ENCODE assay signal across 8 mouse cellular contexts in the genomic region with DNA sequence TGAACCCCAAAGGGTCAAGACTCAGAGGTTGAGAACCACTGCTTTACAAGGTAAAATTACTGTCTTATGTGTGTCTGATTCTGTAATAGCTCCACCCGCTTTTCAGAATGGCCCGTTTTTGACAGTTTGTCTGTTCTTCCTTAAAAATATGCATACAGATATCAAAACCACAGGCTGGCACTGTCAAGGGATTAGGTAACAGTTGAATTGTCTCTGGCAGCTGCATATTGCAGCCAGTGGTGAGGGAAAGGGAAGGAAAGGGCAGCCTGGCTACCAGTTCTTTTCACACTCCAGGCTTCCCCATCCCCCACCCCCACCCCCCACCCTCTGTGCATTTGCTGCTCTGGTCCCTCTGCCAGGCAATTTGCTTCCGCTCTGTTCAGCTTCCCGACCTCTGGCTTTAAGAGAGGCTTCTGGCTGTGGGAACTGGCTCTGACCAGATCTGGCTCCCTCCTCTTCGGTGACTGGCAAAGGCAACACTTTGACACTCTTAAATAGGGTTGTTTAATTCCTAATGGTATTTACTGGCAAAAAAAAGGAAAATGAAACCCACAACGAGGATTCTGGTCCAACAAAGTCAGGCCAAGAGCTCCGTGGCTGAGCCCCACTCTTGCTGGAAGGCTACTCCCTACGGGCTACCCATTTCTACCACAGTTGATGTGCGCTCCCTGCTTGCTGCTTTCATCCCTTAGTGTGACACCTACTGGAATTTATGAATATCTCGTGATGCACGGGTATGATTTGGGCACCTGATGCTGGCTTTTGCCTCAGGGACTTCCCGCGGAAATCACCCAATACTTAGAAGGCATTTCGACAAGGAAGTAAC. TPM values are rescaled to one million over a fixed set of nuclear protein-coding genes. Genes with fewer than 3 reads are reported as not detected.
A peak's percentile ranks its signal among the peaks of the same experiment; 100 is the strongest.
DNase-seq lines count a peak whose midpoint lies in the region; ATAC-seq and TF ChIP-seq lines count a peak whose summit lies in the region.

No protein-coding gene starts in this region.

- H3K36me3 ChIP-seq in heart, adult 2 months (ENCODE audit: control insufficient read depth, insufficient read depth, low read length): no peaks in the 10 kb centered on the region
- H3K36me3 ChIP-seq in kidney, adult 2 months (ENCODE audit: control insufficient read depth, insufficient read depth, low read length): no peaks in the 10 kb centered on the region
- no peaks in the 10 kb centered on the region for H3K36me3 ChIP-seq in liver, adult 2 months (ENCODE audit: control insufficient read depth, insufficient read depth, low read length)
- H3K36me3 ChIP-seq in midbrain, postnatal 0 days (ENCODE audit: insufficient read depth, low read length): no peaks in the 10 kb centered on the region
- H3K36me3 ChIP-seq in thymus, adult 2 months (ENCODE audit: control insufficient read depth, insufficient read depth, low read length): no peaks in the 10 kb centered on the region

- no peaks in the 10 kb centered on the region for H3K79me2 ChIP-seq in heart, adult 2 months (replicated peaks; ENCODE audit: control insufficient read depth, insufficient read depth, low read length)
- H3K79me2 ChIP-seq in liver, adult 2 months (ENCODE audit: control insufficient read depth, insufficient read depth, low read length): no peaks in the 10 kb centered on the region

- H3K4me2 ChIP-seq in midbrain, postnatal 0 days (ENCODE audit: low read depth, low read length, poor library complexity, severe bottlenecking): peak overlapping the region; percentile 94

- DNase-seq in cerebellum, postnatal 14 days: peak; percentile 52 to 62
- no peak for DNase-seq in cerebellum, adult 9-10 months
- peak; percentile 65 for DNase-seq in brain, embryonic 14.5 days (ENCODE audit: low read depth)
- peak; percentile 23 to 24 for DNase-seq in heart, adult 2 months
- DNase-seq in kidney, adult 2 months: peak; percentile 36
- DNase-seq in liver, adult 2 months (ENCODE audit: extremely low read depth, low read depth, low spot score): no peak
- peak; percentile 68 for DNase-seq in midbrain, postnatal 0 days (ENCODE audit: low spot score)
- no peak for DNase-seq in thymus, adult 2 months

- no peak overlapping the region for H3K27ac ChIP-seq in heart, adult 2 months
- no peak overlapping the region for H3K27ac ChIP-seq in kidney, adult 2 months (ENCODE audit: insufficient read depth, low read depth, low read length)
- no peak overlapping the region for H3K27ac ChIP-seq in liver, adult 2 months (replicated peaks; ENCODE audit: insufficient read depth, low read depth, low read length)
- 0 out of 2 replicates have a peak overlapping the region, but pooled peaks have one; percentile 19 for H3K27ac ChIP-seq in midbrain, postnatal 0 days (ENCODE audit: low read depth, low read length)
- peak overlapping the region; percentile 78; the same call in 1 of the 2 replicates for H3K27ac ChIP-seq in thymus, adult 2 months (ENCODE audit: control insufficient read depth, insufficient read depth, low read length)

- WGBS in heart, adult 2 months: 7% methylated on average over 14 of the region's 14 CpGs
- WGBS in kidney, adult 2 months: 8% methylated on average over 14 of the region's 14 CpGs
- WGBS in liver, adult 2 months: 9% methylated on average over 14 of the region's 14 CpGs
- WGBS in midbrain, postnatal 0 days: 6% methylated on average over 14 of the region's 14 CpGs
- WGBS in thymus, adult 2 months: 4% methylated on average over 14 of the region's 14 CpGs

- TF ChIP-seq EP300 in heart, adult 2 months (IDR thresholded peaks at IDR 0.05; ENCODE audit: insufficient read depth, low read depth, low read length): no peak

- H3K27me3 ChIP-seq in heart, adult 2 months (ENCODE audit: control insufficient read depth, insufficient read depth, low read length): no peaks in the 10 kb centered on the region; the same call in 1 of the 2 replicates
- H3K27me3 ChIP-seq in kidney, adult 2 months (replicated peaks; ENCODE audit: control insufficient read depth, insufficient read depth, low read length): peaks cover 7% of the 10 kb centered on the region
- peaks cover 10% of the 10 kb centered on the region; the same call in 1 of the 2 replicates for H3K27me3 ChIP-seq in liver, adult 2 months (ENCODE audit: control insufficient read depth, insufficient read depth, low read length)
- no peaks in the 10 kb centered on the region for H3K27me3 ChIP-seq in midbrain, postnatal 0 days (ENCODE audit: insufficient read depth, low read length)
- H3K27me3 ChIP-seq in thymus, adult 2 months (ENCODE audit: control insufficient read depth, insufficient read depth, low read length): no peaks in the 10 kb centered on the region

- intact Hi-C loops in heart, adult 2 months (cut with DNase I): no loop called here

- no peak overlapping the region for H3K9ac ChIP-seq in heart, adult 2 months (ENCODE audit: low read depth, low read length)
- no peak overlapping the region for H3K9ac ChIP-seq in liver, adult 2 months (ENCODE audit: low read depth, low read length)
- no peak overlapping the region for H3K9ac ChIP-seq in midbrain, postnatal 0 days (replicated peaks; ENCODE audit: low read length, poor library complexity, severe bottlenecking)

- ATAC-seq in midbrain, postnatal 0 days (ENCODE audit: low FRiP score): peak; percentile 52; the same call in 1 of the 2 replicates

- no peaks in the 10 kb centered on the region for H3K9me3 ChIP-seq in midbrain, postnatal 0 days (ENCODE audit: low read length)

- H3K4me3 ChIP-seq in heart, adult 2 months: peak overlapping the region; percentile 12; the same call in 1 of the 2 replicates
- H3K4me3 ChIP-seq in kidney, adult 2 months (ENCODE audit: insufficient read depth, low read depth, low read length): 0 out of 2 replicates have a peak overlapping the region, but pooled peaks have one; percentile 1
- 0 out of 2 replicates have a peak overlapping the region, but pooled peaks have one; percentile 10 for H3K4me3 ChIP-seq in liver, adult 2 months (ENCODE audit: insufficient read depth, low read depth, low read length)
- peak overlapping the region; percentile 74 for H3K4me3 ChIP-seq in midbrain, postnatal 0 days (ENCODE audit: low read depth, low read length)
- H3K4me3 ChIP-seq in thymus, adult 2 months (ENCODE audit: control insufficient read depth, insufficient read depth, low read length): peak overlapping the region; percentile 78

- peak; percentile 23; the same call in 1 of the 2 replicates for TF ChIP-seq CTCF in brain, embryonic 14.5 days (IDR thresholded peaks at IDR 0.05; ENCODE audit: borderline replicate concordance, extremely low read depth, insufficient read depth, insufficient read length)
- no peak for TF ChIP-seq CTCF in heart, adult 2 months (IDR thresholded peaks at IDR 0.05)
- no peak for TF ChIP-seq CTCF in kidney, adult 2 months (conservative IDR thresholded peaks at IDR 0.05; ENCODE audit: insufficient read depth, insufficient read length, low read depth, low read length)
- no peak for TF ChIP-seq CTCF in liver, adult 2 months (IDR thresholded peaks at IDR 0.05; ENCODE audit: low read depth, low read length)
- peak; percentile 64 for TF ChIP-seq CTCF in midbrain, postnatal 0 days (IDR thresholded peaks at IDR 0.05)
- no peak for TF ChIP-seq CTCF in thymus, adult 2 months (IDR thresholded peaks at IDR 0.05; ENCODE audit: borderline replicate concordance, control insufficient read depth, extremely low read depth, insufficient read depth, low read length, poor library complexity)

- no peaks in the 10 kb centered on the region for H3K4me1 ChIP-seq in heart, adult 2 months (ENCODE audit: control insufficient read depth, insufficient read depth, low read length)
- H3K4me1 ChIP-seq in kidney, adult 2 months (ENCODE audit: control insufficient read depth, insufficient read depth, low read length): no peaks in the 10 kb centered on the region
- no peaks in the 10 kb centered on the region for H3K4me1 ChIP-seq in liver, adult 2 months (ENCODE audit: control insufficient read depth, insufficient read depth, low read length)
- H3K4me1 ChIP-seq in midbrain, postnatal 0 days (ENCODE audit: insufficient read depth, low read length): 0 out of 2 replicates have a peak, but pooled peaks cover 4% of the 10 kb centered on the region
- peaks cover 12% of the 10 kb centered on the region for H3K4me1 ChIP-seq in thymus, adult 2 months (replicated peaks; ENCODE audit: control insufficient read depth, insufficient read depth, low read length)

- no peak for TF ChIP-seq POLR2A in brain, embryonic 14.5 days (IDR thresholded peaks at IDR 0.05; ENCODE audit: borderline replicate concordance, extremely low read depth, insufficient read depth, insufficient read length, poor library complexity, severe bottlenecking)
- TF ChIP-seq POLR2A in heart, adult 2 months (IDR thresholded peaks at IDR 0.05; ENCODE audit: insufficient read depth, low read depth, low read length): no peak
- no peak for TF ChIP-seq POLR2A in kidney, adult 2 months (IDR thresholded peaks at IDR 0.05; ENCODE audit: low read depth, low read length)
- no peak for TF ChIP-seq POLR2A in liver, adult 2 months (IDR thresholded peaks at IDR 0.05; ENCODE audit: extremely low read depth, insufficient read depth, low read length)
- no peak for TF ChIP-seq POLR2A in thymus, adult 2 months (IDR thresholded peaks at IDR 0.05; ENCODE audit: control insufficient read depth, extremely low read depth, insufficient read depth, low read length, poor library complexity)

RNA-seq across cellular contexts. Expression of gene Dock10, which starts 1.3 kb away (rescaled TPM):
- 3.7 and 5.7 TPM in 2 replicates for polyA plus RNA-seq in brain, embryonic 14.5 days (2012; rRNA removed)
- 1 to 10 TPM; 3.8 to 4.3 TPM for total RNA-seq in heart, adult 2 months (2021)
- 2.6 and 3.4 TPM in 2 replicates for polyA plus RNA-seq in heart, adult 2 months (2012; rRNA removed)
- 2.8 and 4.1 TPM in 2 replicates for polyA plus RNA-seq in kidney, adult 2 months (2012; rRNA removed)
- 6.8 TPM in 2 replicates for total RNA-seq in liver, adult 2 months (2014; rRNA removed)
- 0.52 and 1.0 TPM in 2 replicates for polyA plus RNA-seq in liver, adult 2 months (2012; rRNA removed)
- total RNA-seq in midbrain, postnatal 0 days (2014; rRNA removed): 10.6 and 12.8 TPM in 2 replicates
- polyA plus RNA-seq in midbrain, postnatal 0 days (2015; fragmentation: Nextera tagmentation; extraction: Ambion mirVana): 2.2 and 3.0 TPM in 2 replicates
- polyA plus RNA-seq in thymus, adult 2 months (2012; rRNA removed): 32.3 and 36.5 TPM in 2 replicates

Comparison
In these comparisons a context has a peak if more than half of its experiments do, and no peak if none do; other contexts are left out.
1. DNase-seq: peak in cerebellum, postnatal 14 days (2 of 2), brain, embryonic 14.5 days (single experiment), heart, adult 2 months (2 of 2), kidney, adult 2 months (single experiment) and midbrain, postnatal 0 days (single experiment); none in cerebellum, adult 9-10 months (single experiment), liver, adult 2 months (single experiment) and thymus, adult 2 months (single experiment).
2. CTCF ChIP-seq: peak in brain, embryonic 14.5 days (single experiment) and midbrain, postnatal 0 days (single experiment); none in heart, adult 2 months (single experiment), kidney, adult 2 months (single experiment), liver, adult 2 months (single experiment) and thymus, adult 2 months (single experiment).
3. H3K27ac ChIP-seq: peak in midbrain, postnatal 0 days (single experiment) and thymus, adult 2 months (single experiment); none in heart, adult 2 months (single experiment), kidney, adult 2 months (single experiment) and liver, adult 2 months (single experiment).
4. H3K4me3 ChIP-seq: peak in every context shown above with its lines; median percentile 78 in thymus, adult 2 months; 74 in midbrain, postnatal 0 days; 12 in heart, adult 2 months; 10 in liver, adult 2 months; 1 in kidney, adult 2 months.